In the genomic region with DNA sequence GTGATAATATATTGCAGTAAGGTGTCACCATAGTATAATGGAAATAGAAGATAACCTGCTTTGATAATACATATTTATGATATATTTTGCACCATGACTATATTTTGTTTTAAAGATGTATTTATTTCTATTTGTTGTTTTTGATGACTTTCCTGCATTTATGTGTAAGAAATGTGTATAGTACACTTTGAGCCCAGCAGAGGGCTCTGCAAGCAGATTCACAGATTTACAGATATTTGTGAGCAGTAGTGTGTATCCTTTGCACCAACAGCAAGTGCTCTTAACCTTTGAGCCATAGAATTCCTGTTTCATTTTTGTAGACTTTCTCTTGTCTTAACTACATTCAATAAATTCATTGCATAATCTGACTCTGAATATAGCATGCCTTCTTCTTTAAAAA, we compare ENCODE assay signal across 18 mouse cellular contexts. TPM values are rescaled to one million over a fixed set of nuclear protein-coding genes. Genes with fewer than 3 reads are reported as not detected.
A peak's percentile ranks its signal among the peaks of the same experiment; 100 is the strongest.
DNase-seq lines count a peak whose midpoint lies in the region; ATAC-seq and TF ChIP-seq lines count a peak whose summit lies in the region.
"Had no signal": no experiment of that assay in that cellular context is flagged by ENCODE, and none has a peak within 500 bp of the region (broad histone marks: within the 10 kb centered on the region; RNA-seq: fewer than 3 reads in every experiment).

No protein-coding gene starts in this region.

- no peak overlapping the region for H3K9ac ChIP-seq in kidney, postnatal 0 days (ENCODE audit: low read depth, low read length)
- H3K9ac ChIP-seq in kidney, embryonic 14.5 days (ENCODE audit: low read depth, low read length): no peak overlapping the region
- H3K9ac ChIP-seq in midbrain, embryonic 11.5 days (ENCODE audit: low read length): no peak overlapping the region
- H3K9ac ChIP-seq in midbrain, embryonic 13.5 days (replicated peaks): no peak overlapping the region
- H3K9ac ChIP-seq: embryonic facial prominence, embryonic 13.5 days; forebrain, embryonic 12.5 days; heart, embryonic 12.5 days; hindbrain, embryonic 15.5 days had no signal

- no peak for ATAC-seq in kidney, postnatal 0 days (replicated peaks; ENCODE audit: low FRiP score, low read depth)
- no peak for ATAC-seq in kidney, embryonic 14.5 days (ENCODE audit: low FRiP score, low TSS enrichment)
- no peak for ATAC-seq in midbrain, embryonic 11.5 days (ENCODE audit: low FRiP score)
- no peak for ATAC-seq in midbrain, embryonic 13.5 days
- no peak for ATAC-seq in cerebellum, adult (ENCODE audit: insufficient number of reproducible peaks, low FRiP score, low TSS enrichment)
- ATAC-seq: activated CD4-positive, CD25-positive, alpha-beta regulatory T cell, adult 4 months had no signal

- TF ChIP-seq POLR2A in brain, embryonic 14.5 days (IDR thresholded peaks at IDR 0.05; ENCODE audit: borderline replicate concordance, extremely low read depth, insufficient read depth, insufficient read length, poor library complexity, severe bottlenecking): no peak

- H3K9me3 ChIP-seq in kidney, postnatal 0 days (replicated peaks; ENCODE audit: low read length): no peaks in the 10 kb centered on the region
- H3K9me3 ChIP-seq in kidney, embryonic 14.5 days (ENCODE audit: control insufficient read depth, low read length): no peaks in the 10 kb centered on the region
- no peaks in the 10 kb centered on the region for H3K9me3 ChIP-seq in midbrain, embryonic 11.5 days (ENCODE audit: control insufficient read depth, low read length)
- no peaks in the 10 kb centered on the region for H3K9me3 ChIP-seq in midbrain, embryonic 13.5 days
- H3K9me3 ChIP-seq: embryonic facial prominence, embryonic 13.5 days; forebrain, embryonic 12.5 days; heart, embryonic 12.5 days; hindbrain, embryonic 15.5 days had no signal

- no peak overlapping the region for H3K27ac ChIP-seq in kidney, postnatal 0 days
- no peak overlapping the region for H3K27ac ChIP-seq in kidney, embryonic 14.5 days (ENCODE audit: low read depth, low read length)
- no peak overlapping the region for H3K27ac ChIP-seq in midbrain, embryonic 11.5 days (ENCODE audit: low read depth, low read length)
- no peak overlapping the region for H3K27ac ChIP-seq in midbrain, embryonic 13.5 days
- H3K27ac ChIP-seq: embryonic facial prominence, embryonic 13.5 days; forebrain, embryonic 12.5 days; gastrocnemius, adult 2 months; hindbrain, embryonic 15.5 days had no signal

- H3K4me1 ChIP-seq in kidney, postnatal 0 days (replicated peaks; ENCODE audit: insufficient read depth, low read length): no peaks in the 10 kb centered on the region
- H3K4me1 ChIP-seq in kidney, embryonic 14.5 days (ENCODE audit: control insufficient read depth, insufficient read depth, low read length): no peaks in the 10 kb centered on the region
- no peaks in the 10 kb centered on the region for H3K4me1 ChIP-seq in midbrain, embryonic 11.5 days (ENCODE audit: control insufficient read depth, insufficient read depth, low read length)
- no peaks in the 10 kb centered on the region for H3K4me1 ChIP-seq in midbrain, embryonic 13.5 days (replicated peaks)
- H3K4me1 ChIP-seq: embryonic facial prominence, embryonic 13.5 days; forebrain, embryonic 12.5 days; heart, embryonic 12.5 days; hindbrain, embryonic 15.5 days had no signal

- DNase-seq in kidney, postnatal 0 days (ENCODE audit: low spot score): no peak
- peak; percentile 65 for DNase-seq in midbrain, embryonic 11.5 days (ENCODE audit: low spot score, missing footprints)
- DNase-seq in A20 (ENCODE audit: low read depth, low spot score): peak; percentile 29
- DNase-seq in brain, embryonic 14.5 days (ENCODE audit: low read depth): no peak
- DNase-seq: adrenal gland, postnatal 14 days; cerebellum, adult 9-10 months; cerebellum, postnatal 36 days; gastrocnemius, adult 2 months; gastrocnemius, postnatal 25 days had no signal

- H3K27me3 ChIP-seq in kidney, postnatal 0 days (ENCODE audit: insufficient read depth, low read length): no peaks in the 10 kb centered on the region
- no peaks in the 10 kb centered on the region for H3K27me3 ChIP-seq in kidney, embryonic 14.5 days (ENCODE audit: control insufficient read depth, insufficient read depth, low read length)
- no peaks in the 10 kb centered on the region for H3K27me3 ChIP-seq in midbrain, embryonic 11.5 days (ENCODE audit: control insufficient read depth, insufficient read depth, low read length)
- H3K27me3 ChIP-seq in midbrain, embryonic 13.5 days: no peaks in the 10 kb centered on the region
- H3K27me3 ChIP-seq: forebrain, embryonic 12.5 days; heart, embryonic 12.5 days; hindbrain, embryonic 15.5 days had no signal

- no peak overlapping the region for H3K4me3 ChIP-seq in kidney, postnatal 0 days (replicated peaks; ENCODE audit: low read depth, low read length)
- no peak overlapping the region for H3K4me3 ChIP-seq in kidney, embryonic 14.5 days (ENCODE audit: low read length)
- no peak overlapping the region for H3K4me3 ChIP-seq in midbrain, embryonic 11.5 days (ENCODE audit: low read depth, low read length)
- no peak overlapping the region for H3K4me3 ChIP-seq in midbrain, embryonic 13.5 days (replicated peaks)
- H3K4me3 ChIP-seq: embryonic facial prominence, embryonic 13.5 days; forebrain, embryonic 12.5 days; gastrocnemius, adult 2 months; heart, embryonic 12.5 days; hindbrain, embryonic 15.5 days had no signal

- H3K36me3 ChIP-seq in kidney, postnatal 0 days (ENCODE audit: insufficient read depth, low read length): no peaks in the 10 kb centered on the region
- no peaks in the 10 kb centered on the region for H3K36me3 ChIP-seq in kidney, embryonic 14.5 days (ENCODE audit: control insufficient read depth, insufficient read depth, low read length)
- H3K36me3 ChIP-seq in midbrain, embryonic 11.5 days (ENCODE audit: control insufficient read depth, insufficient read depth, low read length): no peaks in the 10 kb centered on the region
- H3K36me3 ChIP-seq in midbrain, embryonic 13.5 days: no peaks in the 10 kb centered on the region
- H3K36me3 ChIP-seq: embryonic facial prominence, embryonic 13.5 days; forebrain, embryonic 12.5 days; heart, embryonic 12.5 days; hindbrain, embryonic 15.5 days had no signal

- no peak overlapping the region for H3K4me2 ChIP-seq in kidney, postnatal 0 days (ENCODE audit: low read length)
- no peak overlapping the region for H3K4me2 ChIP-seq in kidney, embryonic 14.5 days (replicated peaks; ENCODE audit: low read depth, low read length)
- no peak overlapping the region for H3K4me2 ChIP-seq in midbrain, embryonic 11.5 days
- no peak overlapping the region for H3K4me2 ChIP-seq in midbrain, embryonic 13.5 days (replicated peaks)
- H3K4me2 ChIP-seq: embryonic facial prominence, embryonic 13.5 days; forebrain, embryonic 12.5 days; heart, embryonic 12.5 days; hindbrain, embryonic 15.5 days had no signal

- TF ChIP-seq CTCF in kidney, postnatal 0 days (IDR thresholded peaks at IDR 0.05; ENCODE audit: low read depth): peak; percentile 49
- TF ChIP-seq CTCF in brain, embryonic 14.5 days (IDR thresholded peaks at IDR 0.05; ENCODE audit: borderline replicate concordance, extremely low read depth, insufficient read depth, insufficient read length): 0 out of 2 replicates have a peak, but pooled peaks have one; percentile 9

RNA-seq across cellular contexts. Expression of a gene that starts 10.7 kb away (rescaled TPM):
- 2.9 and 3.3 TPM in 2 replicates for polyA plus RNA-seq in kidney, postnatal 0 days (2015; fragmentation: Nextera tagmentation; extraction: Ambion mirVana)
- 3.8 and 6.3 TPM in 2 replicates for polyA plus RNA-seq in kidney, embryonic 14.5 days (2014; fragmentation: Nextera tagmentation; extraction: Ambion mirVana)
- 1.4 and 2.0 TPM in 2 replicates for polyA plus RNA-seq in midbrain, embryonic 11.5 days (2014; fragmentation: Nextera tagmentation; extraction: Ambion mirVana)
- polyA plus RNA-seq in midbrain, embryonic 13.5 days (2015; fragmentation: Nextera tagmentation; extraction: Ambion mirVana): 10.9 and 11.4 TPM in 2 replicates
- 3.7 and 9.0 TPM in 2 replicates for polyA plus RNA-seq in brain, embryonic 14.5 days (2012; rRNA removed)
- polyA plus RNA-seq: activated CD4-positive, CD25-positive, alpha-beta regulatory T cell, adult 4 months; C2C12 had no signal

Comparison
In these comparisons a context has a peak if more than half of its experiments do, and no peak if none do; other contexts are left out.
1. DNase-seq: peak in midbrain, embryonic 11.5 days (single experiment) and A20 (single experiment); none in kidney, postnatal 0 days (single experiment) and brain, embryonic 14.5 days (single experiment).